Mouse (Mus musculus) CD4-positive helper T cell, adult 2 months (primary cell): ENCODE measurements around the gene Bzw1.
"Not testable (repeated sequence)": the region's sequence is repeated elsewhere in the genome, so short reads cannot be mapped to it uniquely, and the experiment has no call there.

Source experiments
- DNase-seq: peaks from one replicate; pipeline ENCODE4 v3.0.0-alpha.2; 2012; ENCODE audit warnings: low read depth, missing footprints, low spot score

Gene Bzw1

DNA sequence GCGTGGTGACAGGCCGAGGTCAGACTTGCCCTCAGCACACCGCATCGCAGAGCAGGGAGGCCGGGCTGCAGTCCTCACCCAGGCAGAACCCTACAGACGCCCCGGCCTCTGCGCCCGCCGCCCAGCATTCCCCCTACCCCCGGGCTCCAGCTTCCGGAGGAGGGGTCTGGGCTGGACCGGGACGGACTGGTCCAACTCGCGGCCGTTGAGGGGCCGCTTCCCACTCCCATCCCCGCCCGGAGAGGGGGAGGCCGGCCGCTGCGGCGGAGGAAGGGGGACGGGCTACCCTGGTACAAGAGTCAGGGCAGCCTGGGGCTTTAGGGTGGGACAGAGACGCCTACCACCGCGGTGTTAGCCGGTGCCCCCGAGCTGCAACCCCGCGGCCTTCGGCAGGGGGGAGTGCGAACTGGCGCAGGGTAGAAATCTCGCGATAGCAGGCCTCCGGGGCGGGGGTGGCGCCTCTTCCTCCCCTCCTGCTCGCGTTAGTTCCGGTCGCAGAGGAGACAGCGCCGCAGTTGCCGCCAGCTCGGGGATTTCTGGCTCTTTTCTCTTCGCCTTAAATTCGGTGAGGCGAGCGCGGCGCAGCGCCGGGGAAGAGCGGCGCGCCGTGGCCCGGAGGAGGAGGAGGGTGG, at the start of gene Bzw1:
Bzw1 (plus strand) TSS at position 247 of the 632 bp plus-strand sequence.
- peak; percentile 96 for DNase-seq

- no peak for DNase-seq
These were observed 48.8 kb upstream of the Bzw1 start for GRCm38 (mm10) chr1:58343861-58344260.

DNA sequence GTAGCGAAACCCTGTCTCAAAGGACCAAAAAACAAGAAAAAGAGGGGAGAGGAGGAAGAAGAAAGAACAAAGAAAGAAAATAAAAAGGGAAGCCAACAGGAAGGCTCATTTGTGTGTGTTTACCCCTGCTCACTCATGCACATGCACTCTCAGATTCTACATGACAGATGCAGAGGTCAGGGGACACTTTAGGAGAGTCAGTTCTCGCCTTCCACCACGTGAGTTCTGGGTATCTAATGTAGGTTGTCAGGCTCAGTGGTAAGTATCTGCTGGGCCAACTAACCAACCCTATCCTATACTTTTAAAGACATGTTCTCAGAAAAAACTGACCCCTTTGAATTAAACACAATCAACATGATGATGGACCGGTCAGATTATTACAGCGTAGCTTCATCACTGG, 48.1 kb upstream of the Bzw1 start:
- no peak for DNase-seq

DNA sequence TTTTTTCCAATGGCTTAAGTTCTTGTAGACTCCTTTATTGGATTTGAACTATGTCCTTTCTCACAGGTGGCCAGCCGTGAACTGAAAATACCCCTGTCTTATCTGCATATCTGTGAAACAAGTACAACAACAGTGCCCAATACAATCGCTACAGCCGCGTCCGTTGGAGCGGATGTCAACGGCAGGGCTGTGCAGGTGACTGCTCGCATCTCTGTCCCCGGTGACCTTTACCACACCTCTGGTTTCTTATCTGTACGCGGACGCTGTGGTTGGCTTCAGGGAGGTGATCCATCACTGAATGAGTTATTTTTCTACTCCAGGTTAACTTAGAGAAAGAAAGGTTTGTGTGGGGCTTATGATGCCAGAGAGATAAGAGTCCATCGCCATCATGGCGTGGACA, 46.5 kb upstream of the Bzw1 start:
- no peak for DNase-seq

GRCm38 (mm10) chr1:58348712-58349111, 44.0 kb upstream of the Bzw1 start:
- no peak for DNase-seq

DNA sequence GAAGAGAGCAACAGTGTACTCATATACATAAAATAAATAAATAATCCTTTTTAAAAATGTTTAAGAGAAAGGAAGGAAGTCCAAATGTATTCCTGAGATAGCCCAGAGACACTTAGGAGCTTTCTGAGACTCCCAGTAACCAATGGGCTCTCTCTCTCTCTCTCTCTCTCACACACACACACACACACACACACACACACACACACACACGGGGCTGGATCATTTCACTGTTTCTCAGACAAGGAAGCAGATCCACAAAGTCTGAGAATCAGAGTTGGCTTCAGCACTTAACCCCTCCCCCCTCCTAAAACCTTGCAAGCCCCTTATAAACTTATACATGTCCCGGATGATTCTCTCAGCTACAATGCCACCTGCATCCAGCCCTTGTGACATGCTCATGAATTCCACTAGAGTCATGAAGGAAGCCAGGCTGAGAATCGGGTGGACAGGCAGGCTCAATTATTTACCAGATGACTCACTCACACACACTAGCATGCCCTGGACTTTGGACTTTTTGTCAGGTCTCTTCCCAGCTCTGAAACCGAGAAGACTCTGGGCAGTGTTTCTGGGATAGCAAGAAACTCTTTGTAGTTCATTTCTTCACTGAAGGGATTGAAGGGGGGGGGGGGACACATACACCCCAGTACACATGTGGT, 39.3 kb upstream of the Bzw1 start:
- DNase-seq, result no peak

GRCm38 (mm10) chr1:58358958-58359901, 33.5 kb upstream of the Bzw1 start:
- DNase-seq, result no peak

DNA sequence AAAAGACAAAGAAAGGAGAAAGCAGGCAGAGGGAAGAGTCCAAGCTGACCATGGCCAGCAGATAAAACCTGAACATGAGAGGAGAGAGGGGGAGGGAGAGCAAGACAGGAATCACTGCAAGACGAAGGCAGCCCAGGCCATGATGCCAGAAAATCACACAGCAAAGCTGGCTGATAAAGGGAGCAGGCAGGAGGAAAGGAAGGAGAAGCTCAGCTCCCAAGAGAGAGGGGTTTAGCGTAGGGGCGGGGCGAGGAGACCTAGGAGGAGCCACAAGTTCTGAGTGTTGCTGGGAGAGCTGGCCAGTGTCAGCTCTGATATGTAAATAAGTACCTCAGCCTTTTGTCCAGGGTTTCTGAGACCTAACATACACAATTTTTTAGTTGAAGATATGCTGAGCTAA, 30.4 kb upstream of the Bzw1 start:
- DNase-seq, result no peak

DNA sequence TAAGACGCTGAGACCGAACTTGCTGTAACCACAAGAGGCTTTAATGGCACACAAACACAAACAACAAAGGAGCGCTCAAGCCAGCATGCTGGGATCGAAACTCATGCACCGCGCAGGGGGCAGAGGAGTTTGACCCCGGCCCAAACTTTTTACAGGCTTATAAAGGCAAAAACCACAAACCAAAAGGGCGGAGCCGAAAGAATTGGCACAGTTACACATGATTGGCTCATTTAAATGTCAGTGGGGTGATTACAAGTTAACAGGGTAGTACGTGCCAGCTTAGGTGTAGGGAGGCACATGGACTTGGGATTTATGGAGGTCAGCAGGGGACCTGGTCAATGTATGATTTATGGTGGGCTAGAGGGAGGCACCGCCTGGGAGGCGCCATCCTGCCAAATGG, 28.1 kb upstream of the Bzw1 start:
- no peak for DNase-seq

DNA sequence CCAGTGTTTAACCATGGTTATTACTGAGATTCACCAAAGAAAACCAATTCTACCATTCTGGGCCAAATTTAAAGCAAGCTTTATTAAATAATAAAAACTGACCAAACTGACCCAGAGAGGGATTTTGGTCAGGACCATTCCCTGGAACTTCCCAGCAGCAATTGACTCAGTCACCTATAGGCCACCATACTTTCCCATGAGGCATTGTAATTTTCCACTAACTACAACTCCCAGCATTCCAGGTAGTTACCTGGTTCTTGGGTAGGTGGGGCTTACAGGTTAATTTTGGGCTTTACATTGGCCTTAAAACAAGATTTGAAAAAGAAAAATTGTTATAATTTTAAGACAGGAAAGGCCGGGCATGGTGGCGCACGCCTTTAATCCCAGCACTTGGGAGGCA, 26.9 kb upstream of the Bzw1 start:
- DNase-seq, result no peak

DNA sequence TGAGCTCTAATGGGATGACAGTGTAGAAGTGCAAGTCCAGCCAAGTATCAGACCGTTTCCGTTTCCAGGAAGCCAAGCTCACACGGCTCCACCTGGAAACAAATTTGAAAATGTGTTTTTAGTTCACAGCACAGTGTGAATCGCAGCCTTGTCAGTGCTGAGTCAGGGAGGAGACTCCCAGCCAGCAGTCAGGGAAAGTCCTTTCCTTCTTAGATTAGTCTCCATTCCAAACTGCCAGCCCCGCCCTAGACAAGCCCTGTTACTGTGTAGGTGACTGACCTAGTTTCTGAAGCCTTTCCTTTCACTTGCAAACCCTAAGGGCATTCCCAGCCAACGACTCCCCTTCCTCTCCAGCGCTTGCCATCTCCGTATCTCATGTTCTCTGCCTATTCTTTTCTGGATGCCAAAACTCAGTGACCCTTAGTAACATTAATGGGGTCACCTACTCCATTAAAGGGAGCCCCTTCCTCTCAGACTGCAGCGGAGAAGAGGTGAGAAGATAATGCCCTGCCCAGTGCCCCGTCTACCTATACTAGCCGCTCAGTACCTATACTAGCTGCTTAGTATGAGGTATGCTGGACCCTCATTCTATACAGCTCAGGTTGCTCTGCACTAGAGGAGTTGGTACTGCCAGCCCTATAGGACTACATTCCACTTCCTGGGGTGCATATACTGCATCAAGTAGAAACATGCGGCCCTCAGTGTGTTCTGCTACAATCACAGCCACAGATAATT, 25.8 kb upstream of the Bzw1 start:
- no peak for DNase-seq

DNA sequence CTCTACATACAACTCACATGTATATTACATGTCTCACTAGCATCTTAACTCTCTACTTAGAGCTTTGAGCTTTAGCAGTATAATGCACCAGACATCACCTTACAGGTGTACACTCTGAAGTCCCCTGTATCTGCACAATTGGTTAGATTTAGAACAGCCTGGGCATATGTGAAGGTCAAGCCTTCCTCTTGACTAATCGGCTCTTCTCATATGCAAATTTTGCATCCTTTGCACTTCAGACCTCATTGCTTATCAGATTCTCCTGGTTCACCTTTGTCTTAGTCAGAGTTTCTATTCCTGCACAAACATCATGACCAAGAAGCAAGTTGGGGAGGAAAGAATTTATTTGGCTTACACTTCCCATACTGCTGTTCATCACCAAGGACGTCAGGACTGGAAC, 23.0 kb upstream of the Bzw1 start:
- no peak for DNase-seq

DNA sequence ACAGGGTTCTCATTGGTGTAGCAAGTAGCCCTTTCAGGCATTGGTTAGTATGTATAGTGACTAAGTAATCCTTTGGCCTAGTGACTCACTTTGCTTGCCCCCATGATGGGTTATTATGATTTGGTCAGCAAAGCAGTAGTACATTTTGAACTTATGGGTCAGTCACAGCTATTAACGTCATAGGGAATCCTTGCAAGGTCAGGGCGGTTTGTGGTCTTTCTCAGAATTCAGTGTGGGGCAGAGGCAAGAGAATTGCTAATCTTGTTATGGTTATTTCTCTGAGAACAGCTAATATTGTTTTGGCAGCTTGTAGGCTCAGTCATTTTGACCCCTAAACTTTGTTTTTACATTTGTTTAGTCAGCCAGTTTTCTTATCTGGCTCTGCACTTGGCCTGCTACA, 18.4 kb upstream of the Bzw1 start:
- not testable (repeated sequence) for DNase-seq

DNA sequence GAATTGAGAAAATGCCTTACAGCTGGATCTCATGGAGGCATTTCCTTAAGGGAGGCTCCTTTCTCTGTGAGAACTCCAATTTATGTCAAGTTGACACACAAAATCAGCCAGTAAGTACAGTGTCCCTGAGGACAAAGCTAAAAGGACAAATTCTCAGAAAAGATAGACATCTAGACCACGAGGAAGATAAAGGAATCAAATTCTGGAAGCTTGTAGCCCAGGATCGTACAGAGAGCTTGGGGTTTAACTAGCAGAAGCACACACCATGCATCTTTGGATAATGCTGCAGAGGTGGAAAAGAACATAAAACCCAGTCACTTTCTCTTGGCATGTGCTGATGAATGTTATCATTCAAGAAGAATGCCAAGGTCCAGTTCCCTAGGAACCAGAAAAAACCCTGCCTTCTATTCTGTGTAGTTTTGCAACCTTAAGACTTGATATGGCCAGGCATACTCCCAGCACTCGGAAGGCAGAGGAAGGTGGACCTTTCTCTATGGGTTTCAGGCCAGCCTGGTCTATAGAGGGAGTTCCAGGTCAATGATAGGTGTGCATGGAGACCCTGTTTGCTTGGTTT, 17.0 kb upstream of the Bzw1 start:
- DNase-seq, result no peak

GRCm38 (mm10) chr1:58382586-58383281, 10.0 kb upstream of the Bzw1 start:
- no peak for DNase-seq

DNA sequence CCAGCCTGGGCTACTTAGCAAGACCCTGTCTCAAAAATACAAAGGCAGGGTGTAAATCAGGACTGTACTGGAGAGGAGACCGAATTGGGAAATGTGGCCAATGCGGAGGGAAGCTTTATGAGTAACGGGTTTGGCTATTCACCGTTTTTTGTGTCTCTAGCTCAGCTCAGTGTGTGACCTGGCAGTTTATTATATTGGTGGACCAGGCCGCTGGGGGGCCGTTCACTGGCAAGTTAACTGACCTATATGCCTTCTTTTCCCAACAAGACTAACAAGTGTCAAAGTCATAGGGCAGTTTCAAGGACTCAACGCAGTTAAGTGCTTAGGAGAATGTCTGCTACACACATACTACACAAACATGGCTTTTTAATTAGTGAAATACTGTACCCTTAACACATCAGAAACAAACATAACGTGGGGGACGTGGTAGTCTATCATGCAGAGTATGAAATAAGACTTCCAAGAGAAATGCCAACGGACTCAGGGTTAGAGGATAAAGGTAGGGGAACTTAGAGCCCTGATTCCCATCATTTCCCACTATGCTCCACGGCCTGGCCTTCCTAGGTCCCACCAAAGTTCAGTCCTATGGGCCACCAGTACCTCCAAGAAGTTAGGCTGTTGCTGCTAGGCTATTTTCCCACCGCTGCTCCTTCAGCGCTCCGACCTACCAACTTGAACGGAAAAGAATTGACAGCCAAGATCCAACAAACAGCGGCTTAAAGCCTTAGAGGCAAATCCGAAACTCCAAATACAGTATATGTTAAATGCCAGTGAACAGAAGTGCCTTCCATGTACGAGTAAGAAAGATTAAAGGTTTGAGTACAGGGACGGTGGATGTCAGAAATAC, 1.1 kb upstream of the Bzw1 start:
- DNase-seq, result no peak

DNA sequence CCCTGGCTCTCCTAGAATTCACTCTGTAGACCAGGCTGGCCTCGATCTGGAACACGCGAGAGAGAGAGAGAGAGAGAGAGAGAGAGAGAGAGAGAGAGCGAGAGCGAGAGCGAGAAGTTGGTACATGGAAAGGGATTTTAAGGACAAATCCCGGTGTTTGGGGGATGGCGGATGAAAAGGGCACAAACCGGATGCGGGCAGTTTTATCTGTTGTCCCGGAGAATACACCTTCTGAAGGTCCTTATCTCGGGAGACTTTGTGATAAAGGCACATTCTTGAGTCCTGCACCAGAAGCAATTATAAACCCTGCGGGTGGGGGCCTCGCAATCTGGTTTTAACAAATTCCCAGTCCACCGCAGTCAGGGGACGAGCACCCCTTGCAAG, 438 bp upstream of the Bzw1 start:
- no peak for DNase-seq

DNA sequence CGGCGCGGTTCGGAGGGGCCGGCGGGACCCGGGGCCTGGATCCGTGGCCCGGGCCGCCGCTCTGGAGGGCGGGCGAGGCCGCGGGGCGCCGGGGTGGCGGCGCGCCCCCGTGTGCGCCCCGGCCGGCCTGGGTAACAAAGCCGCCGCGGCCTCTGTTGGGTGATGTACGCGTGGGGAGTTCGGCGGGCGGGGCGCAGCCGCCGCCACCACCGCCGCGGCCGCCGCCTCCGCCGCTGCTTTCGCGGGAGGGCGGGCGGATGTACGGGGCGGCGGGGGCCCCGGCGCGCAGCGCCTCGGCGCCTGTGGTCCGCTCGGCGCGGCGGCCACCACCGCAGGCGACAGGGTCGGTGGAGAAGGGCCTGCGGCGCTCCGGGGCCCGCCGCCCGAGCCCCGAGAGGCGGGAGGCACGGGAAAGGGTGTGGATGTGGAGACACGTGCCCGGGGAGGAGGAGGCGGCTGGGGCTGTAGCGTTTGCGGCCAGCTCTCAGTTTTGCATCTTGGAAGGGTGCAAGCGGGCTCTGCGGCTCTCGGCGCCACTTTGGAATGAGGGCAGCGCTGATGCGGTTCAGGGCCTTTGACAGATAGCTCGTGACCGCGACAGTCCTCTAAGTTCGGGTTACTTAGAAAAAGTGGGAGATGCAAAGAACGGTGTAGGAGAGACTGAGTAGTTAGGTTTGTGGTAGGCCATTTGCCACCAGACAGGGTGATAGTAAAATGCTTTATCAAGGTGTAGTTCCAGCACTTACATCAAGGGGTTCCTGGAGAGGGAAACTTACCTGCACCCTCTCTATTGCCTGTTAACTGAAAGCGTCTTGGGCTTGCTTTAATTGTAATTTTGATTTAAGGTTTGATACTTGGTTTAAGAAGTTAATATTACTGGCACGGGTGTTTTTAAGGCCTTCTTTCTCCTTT, 842 bp downstream of the Bzw1 start:
- peak; percentile 75 for DNase-seq

GRCm38 (mm10) chr1:58395341-58395740, 2.6 kb downstream of the Bzw1 start:
- no peak for DNase-seq
